Comparison of ENCODE assay signal across 8 mouse cellular contexts in genomic region chrX:75096163-75096770, GRCm38 (mm10). TPM values are rescaled to one million over a fixed set of nuclear protein-coding genes. Genes with fewer than 3 reads are reported as not detected.
DNase-seq lines count a peak whose midpoint lies in the region; ATAC-seq and TF ChIP-seq lines count a peak whose summit lies in the region.

No protein-coding gene starts in this region.

- H3K27ac ChIP-seq in forebrain, postnatal 0 days (ENCODE audit: low read depth, low read length): peak overlapping the region; percentile 75
- H3K27ac ChIP-seq in kidney, embryonic 16.5 days (ENCODE audit: low read length): peak overlapping the region; percentile 74
- peak overlapping the region; percentile 65 for H3K27ac ChIP-seq in midbrain, embryonic 14.5 days (replicated peaks; ENCODE audit: low read depth, low read length)

- TF ChIP-seq CTCF in lung, adult 2 months (IDR thresholded peaks at IDR 0.05; ENCODE audit: insufficient read depth, low read length): no peak
- TF ChIP-seq CTCF in forebrain, postnatal 0 days (IDR thresholded peaks at IDR 0.05; ENCODE audit: low read depth): no peak

- TF ChIP-seq POLR2A in lung, adult 2 months (IDR thresholded peaks at IDR 0.05; ENCODE audit: borderline replicate concordance, extremely low read depth, low read depth, low read length): no peak

- no peaks in the 10 kb centered on the region for H3K9me3 ChIP-seq in forebrain, postnatal 0 days (ENCODE audit: low read length)
- H3K9me3 ChIP-seq in kidney, embryonic 16.5 days (ENCODE audit: low read length): no peaks in the 10 kb centered on the region
- H3K9me3 ChIP-seq in midbrain, embryonic 14.5 days (ENCODE audit: control insufficient read depth, low read length): no peaks in the 10 kb centered on the region

- 35% methylated on average over 23 of the region's 23 CpGs for WGBS in lung, adult 2 months
- 25% methylated on average over 23 of the region's 23 CpGs for WGBS in forebrain, postnatal 0 days
- WGBS in kidney, embryonic 16.5 days: 20% methylated on average over 23 of the region's 23 CpGs
- 18% methylated on average over 23 of the region's 23 CpGs for WGBS in midbrain, embryonic 14.5 days

- H3K4me1 ChIP-seq in lung, adult 2 months (ENCODE audit: control insufficient read depth, insufficient read depth, low read length): no peaks in the 10 kb centered on the region
- 0 out of 2 replicates have a peak, but pooled peaks cover 6% of the 10 kb centered on the region for H3K4me1 ChIP-seq in forebrain, postnatal 0 days (ENCODE audit: insufficient read depth)
- no peaks in the 10 kb centered on the region for H3K4me1 ChIP-seq in kidney, embryonic 16.5 days (ENCODE audit: insufficient read depth, low read length)
- no peaks in the 10 kb centered on the region for H3K4me1 ChIP-seq in midbrain, embryonic 14.5 days (ENCODE audit: control insufficient read depth, insufficient read depth, low read length)

- peak overlapping the region; percentile 88 for H3K4me3 ChIP-seq in lung, adult 2 months (replicated peaks; ENCODE audit: extremely low read depth, low read depth, low read length)
- H3K4me3 ChIP-seq in forebrain, postnatal 0 days (ENCODE audit: low read depth, low read length): peak overlapping the region; percentile 51
- peak overlapping the region; percentile 63 for H3K4me3 ChIP-seq in kidney, embryonic 16.5 days (ENCODE audit: low read length)
- H3K4me3 ChIP-seq in midbrain, embryonic 14.5 days (replicated peaks; ENCODE audit: low read depth, low read length): peak overlapping the region; percentile 47

- no peaks in the 10 kb centered on the region for H3K27me3 ChIP-seq in forebrain, postnatal 0 days (ENCODE audit: insufficient read depth, low read length)
- no peaks in the 10 kb centered on the region for H3K27me3 ChIP-seq in kidney, embryonic 16.5 days (ENCODE audit: insufficient read depth, low read length)
- H3K27me3 ChIP-seq in midbrain, embryonic 14.5 days (ENCODE audit: control insufficient read depth, insufficient read depth, low read length): no peaks in the 10 kb centered on the region

- peak overlapping the region; percentile 53 for H3K9ac ChIP-seq in forebrain, postnatal 0 days
- peak overlapping the region; percentile 75 for H3K9ac ChIP-seq in kidney, embryonic 16.5 days (replicated peaks; ENCODE audit: low read length)
- peak overlapping the region; percentile 49 for H3K9ac ChIP-seq in midbrain, embryonic 14.5 days (replicated peaks; ENCODE audit: low read length)

- H3K4me2 ChIP-seq in forebrain, postnatal 0 days (ENCODE audit: low read depth): peak overlapping the region; percentile 56
- peak overlapping the region; percentile 51 for H3K4me2 ChIP-seq in kidney, embryonic 16.5 days (replicated peaks; ENCODE audit: low read depth, low read length)
- H3K4me2 ChIP-seq in midbrain, embryonic 14.5 days (ENCODE audit: low read length): peak overlapping the region; percentile 51

- no peak for ATAC-seq in forebrain, postnatal 0 days
- peak; percentile 4 for ATAC-seq in kidney, embryonic 16.5 days (ENCODE audit: low FRiP score, low TSS enrichment)
- peak; percentile 25 for ATAC-seq in midbrain, embryonic 14.5 days (ENCODE audit: low FRiP score, low TSS enrichment)

- H3K36me3 ChIP-seq in forebrain, postnatal 0 days (ENCODE audit: insufficient read depth): no peaks in the 10 kb centered on the region
- peaks cover 11% of the 10 kb centered on the region; the same call in 1 of the 2 replicates for H3K36me3 ChIP-seq in kidney, embryonic 16.5 days (ENCODE audit: insufficient read depth, low read length)
- H3K36me3 ChIP-seq in midbrain, embryonic 14.5 days (ENCODE audit: control insufficient read depth, insufficient read depth, low read length): peaks cover 8% of the 10 kb centered on the region; the same call in 1 of the 2 replicates

- peak; percentile 12 for DNase-seq in lung, adult 2 months
- no peak for DNase-seq in lung, postnatal 4 days
- peak; percentile 10 for DNase-seq in adrenal gland, adult 8-10 months
- peak; percentile 24 for DNase-seq in forebrain, postnatal 0 days
- peak; percentile 25 for DNase-seq in midbrain, embryonic 14.5 days
- no peak for DNase-seq in layer of hippocampus, postnatal 36 days
- no peak for DNase-seq in B cell, adult 2 months

RNA-seq across cellular contexts. Expression of gene Dkc1, which starts 0.6 kb away (rescaled TPM):
- 5.4 and 11.5 TPM in 2 replicates for polyA plus RNA-seq in lung, adult 2 months (2012; rRNA removed)
- total RNA-seq in adrenal gland, adult 8-10 months (2022): 10 to 100 TPM; 36.7 to 43.2 (median 40.2) TPM
- total RNA-seq in forebrain, postnatal 0 days (2014; rRNA removed): 16.5 and 33.4 TPM in 2 replicates
- polyA plus RNA-seq in forebrain, postnatal 0 days (2015; fragmentation: Nextera tagmentation; extraction: Ambion mirVana): 42.4 and 57.8 TPM in 2 replicates
- 135 and 160 TPM in 2 replicates for polyA plus RNA-seq in kidney, embryonic 16.5 days (2015; fragmentation: Nextera tagmentation; extraction: Ambion mirVana)
- 46.5 and 60.9 TPM in 2 replicates for polyA plus RNA-seq in midbrain, embryonic 14.5 days (2014; fragmentation: Nextera tagmentation; extraction: Ambion mirVana)
- 10 to 100 TPM; 32.7 to 34.6 TPM for total RNA-seq in layer of hippocampus, postnatal 36 days (2021)

RNA-seq across cellular contexts. Expression of gene Gab3, which starts 11.0 kb away (rescaled TPM):
- 1.8 and 2.5 TPM in 2 replicates for polyA plus RNA-seq in lung, adult 2 months (2012; rRNA removed)
- 1 to 10 TPM; 1.2 to 3.1 (median 2.0) TPM for total RNA-seq in adrenal gland, adult 8-10 months (2022)
- total RNA-seq in forebrain, postnatal 0 days (2014; rRNA removed): 2.1 and 2.8 TPM in 2 replicates
- 1.4 and 2.5 TPM in 2 replicates for polyA plus RNA-seq in forebrain, postnatal 0 days (2015; fragmentation: Nextera tagmentation; extraction: Ambion mirVana)
- 2.1 and 2.2 TPM in 2 replicates for polyA plus RNA-seq in kidney, embryonic 16.5 days (2015; fragmentation: Nextera tagmentation; extraction: Ambion mirVana)
- 1.3 and 2.4 TPM in 2 replicates for polyA plus RNA-seq in midbrain, embryonic 14.5 days (2014; fragmentation: Nextera tagmentation; extraction: Ambion mirVana)
- 1 to 10 TPM; 1.6 to 2.4 TPM for total RNA-seq in layer of hippocampus, postnatal 36 days (2021)

RNA-seq across cellular contexts. Expression of gene Mpp1, which starts 34.5 kb away (rescaled TPM):
- polyA plus RNA-seq in lung, adult 2 months (2012; rRNA removed): 66.8 and 74.2 TPM in 2 replicates
- total RNA-seq in adrenal gland, adult 8-10 months (2022): 10 to 100 TPM; 42.2 to 74.2 (median 50.7) TPM
- total RNA-seq in forebrain, postnatal 0 days (2014; rRNA removed): 20.4 and 25.5 TPM in 2 replicates
- polyA plus RNA-seq in forebrain, postnatal 0 days (2015; fragmentation: Nextera tagmentation; extraction: Ambion mirVana): 13.4 and 17.1 TPM in 2 replicates
- 56.7 and 68.8 TPM in 2 replicates for polyA plus RNA-seq in kidney, embryonic 16.5 days (2015; fragmentation: Nextera tagmentation; extraction: Ambion mirVana)
- 12.9 and 20.4 TPM in 2 replicates for polyA plus RNA-seq in midbrain, embryonic 14.5 days (2014; fragmentation: Nextera tagmentation; extraction: Ambion mirVana)
- 10 to 100 TPM; 35.7 to 39.7 TPM for total RNA-seq in layer of hippocampus, postnatal 36 days (2021)

Comparison
In these comparisons a context has a peak if more than half of its experiments do, and no peak if none do; other contexts are left out.
1. DNase-seq: peak in lung, adult 2 months (single experiment), adrenal gland, adult 8-10 months (single experiment), forebrain, postnatal 0 days (single experiment) and midbrain, embryonic 14.5 days (single experiment); none in lung, postnatal 4 days (0 of 2), layer of hippocampus, postnatal 36 days (0 of 2) and B cell, adult 2 months (0 of 2).
2. Peak in every context shown above with its lines, with median percentiles within 50 percentile points of each other: H3K4me3 ChIP-seq, H3K27ac ChIP-seq, H3K4me2 ChIP-seq and H3K9ac ChIP-seq.